Mouse (Mus musculus): ENCODE results near the gene Cmya5.

DNA sequence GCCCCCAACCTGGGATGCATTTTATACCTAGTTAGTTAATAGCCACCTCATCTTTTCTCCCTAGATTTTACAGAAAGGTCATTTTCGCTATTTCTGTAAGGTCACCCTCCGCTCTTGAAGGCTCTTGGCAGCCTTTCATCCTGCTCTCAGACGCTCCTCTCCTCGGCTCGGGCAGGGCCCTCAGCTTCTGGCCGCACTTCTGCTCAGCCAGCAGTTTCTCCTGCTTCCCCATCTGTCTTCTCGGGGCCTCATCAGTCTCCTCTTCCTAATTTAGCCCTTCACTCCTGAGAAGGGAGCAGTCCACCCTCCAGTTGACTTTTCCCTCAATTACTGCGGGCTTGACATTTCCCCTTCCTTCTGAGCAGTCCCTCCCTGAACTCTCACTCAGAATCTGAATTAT, 131.6 kb downstream of the Cmya5 start:
- TF ChIP-seq CTCF (conservative IDR thresholded peaks at IDR 0.05; ENCODE audit: low read length) = no peak
- TF ChIP-seq POU5F1 (IDR thresholded peaks at IDR 0.05; ENCODE audit: borderline replicate concordance, low read length) = no peak
